Mouse (Mus musculus) stomach, embryonic 16.5 days (tissue): ENCODE data around the gene Lck. TPM values are rescaled to one million over a fixed set of nuclear protein-coding genes. Genes with fewer than 3 reads are reported as not detected.

Experiments
- ATAC-seq: fragments of 200-750 bp; cut with Nextera tagmentation; 2 replicates; pipeline ENCODE4 v1.8.0; 2017; ENCODE audit warnings: moderate number of reproducible peaks, moderate TSS enrichment; ENCODE audit not compliant: insufficient read depth, low FRiP score
- H3K27ac ChIP-seq: fragments of 300-500 bp; sonication (generic); 2 replicates; pipeline ENCODE4 v1.5.1; 2014; ENCODE audit warnings: low read length
- H3K27me3 ChIP-seq: fragments of 300-500 bp; sonication (generic); 2 replicates; pipeline ENCODE4 v1.6.1; 2014; ENCODE audit warnings: low read length, control low read depth, mixed read lengths; ENCODE audit not compliant: control insufficient read depth, insufficient read depth
- H3K36me3 ChIP-seq: fragments of 300-500 bp; sonication (generic); 2 replicates; pipeline ENCODE4 v1.6.1; 2014; ENCODE audit warnings: low read length; ENCODE audit not compliant: control insufficient read depth, insufficient read depth
- H3K4me1 ChIP-seq: fragments of 300-500 bp; sonication (generic); 2 replicates; pipeline ENCODE4 v1.6.1; 2014; ENCODE audit warnings: low read length, control low read depth, mixed read lengths; ENCODE audit not compliant: control insufficient read depth, insufficient read depth
- H3K4me2 ChIP-seq: fragments of 300-500 bp; sonication (generic); 2 replicates; pipeline ENCODE4 v1.6.1; 2014; ENCODE audit warnings: low read depth, low read length, mixed read lengths
- H3K4me3 ChIP-seq: fragments of 300-500 bp; sonication (generic); replicated peaks from 2 replicates; pipeline ENCODE4 v1.5.1; 2014; ENCODE audit warnings: mild to moderate bottlenecking, low read length
- H3K9ac ChIP-seq: fragments of 300-500 bp; sonication (generic); 2 replicates; pipeline ENCODE4 v1.6.1; 2014; ENCODE audit warnings: low read length
- H3K9me3 ChIP-seq: fragments of 300-500 bp; sonication (generic); replicated peaks from 2 replicates; pipeline ENCODE4 v1.6.1; 2016; ENCODE audit warnings: low read length, control low read depth; ENCODE audit not compliant: control insufficient read depth
- WGBS: fragments of 180-500 bp; shearing (Covaris S2); extraction: QIAGEN DNeasy Blood & Tissue Kit; methylation state at CpG from one replicate; pipeline ENCODE4 v1.1.7; 2014; 5-methylcytosine and 5-hydroxymethylcytosine counted together
- polyA plus RNA-seq: library from polyadenylated mRNA; unstranded; fragments of >200 nt; fragmentation: Nextera tagmentation; extraction: Ambion mirVana; gene quantifications from 2 replicates; pipeline ENCODE4 v1.2.1, GENCODE M21; 2015

The Lck gene
- polyA plus RNA-seq, 1 experiment from 2014 or later: 7.3 TPM

- no peak overlapping the region for H3K4me3 ChIP-seq
- H3K4me2 ChIP-seq: no peak overlapping the region
- H3K36me3 ChIP-seq: no peaks in the 10 kb centered on the region
- H3K9me3 ChIP-seq: no peaks in the 10 kb centered on the region
- no peak overlapping the region for H3K27ac ChIP-seq
- H3K9ac ChIP-seq: no peak overlapping the region
- 91% methylated on average over 7 of the region's 7 CpGs for WGBS
- no peaks in the 10 kb centered on the region for H3K27me3 ChIP-seq
- no peak for ATAC-seq
- H3K4me1 ChIP-seq: peaks cover 5% of the 10 kb centered on the region; the same call in 1 of the 2 replicates
Observed at GRCm38 (mm10) chr4:129568366-129568765, 5.1 kb downstream of the Lck start.

- H3K9ac ChIP-seq: no peak overlapping the region
- H3K27ac ChIP-seq: no peak overlapping the region
- H3K9me3 ChIP-seq: no peaks in the 10 kb centered on the region
- no peak for ATAC-seq
- WGBS: 70% methylated on average over 6 of the region's 6 CpGs
- H3K4me3 ChIP-seq: no peak overlapping the region
- H3K36me3 ChIP-seq: no peaks in the 10 kb centered on the region
- no peaks in the 10 kb centered on the region for H3K27me3 ChIP-seq
- no peak overlapping the region for H3K4me2 ChIP-seq
- H3K4me1 ChIP-seq: peaks cover 5% of the 10 kb centered on the region; the same call in 1 of the 2 replicates
Observed at GRCm38 (mm10) chr4:129565139-129565538, 8.3 kb downstream of the Lck start.

- H3K27me3 ChIP-seq: no peaks in the 10 kb centered on the region
- no peak overlapping the region for H3K4me2 ChIP-seq
- H3K4me3 ChIP-seq: no peak overlapping the region
- no peak overlapping the region; the same call in 1 of the 2 replicates for H3K9ac ChIP-seq
- peak overlapping the region; percentile 4; the same call in 1 of the 2 replicates for H3K27ac ChIP-seq
- H3K36me3 ChIP-seq: no peaks in the 10 kb centered on the region
- peaks cover 5% of the 10 kb centered on the region; the same call in 1 of the 2 replicates for H3K4me1 ChIP-seq
- WGBS: 17% methylated on average over 8 of the region's 8 CpGs
- ATAC-seq: peak; percentile 37; the same call in 1 of the 2 replicates
- no peaks in the 10 kb centered on the region for H3K9me3 ChIP-seq
Observed at GRCm38 (mm10) chr4:129563718-129564117, 9.7 kb downstream of the Lck start.

- WGBS: 78% methylated on average over 5 of the region's 5 CpGs
- Histone ChIP-seq H3K9me3 (no peaks in the 10 kb centered on the region), H3K27ac (no peak overlapping the region), H3K4me1 (peaks cover 14% of the 10 kb centered on the region), H3K4me3 (no peak overlapping the region), H3K27me3 (no peaks in the 10 kb centered on the region), H3K36me3 (no peaks in the 10 kb centered on the region), H3K9ac (no peak overlapping the region), H3K4me2 (no peak overlapping the region)
- no peak for ATAC-seq
Observed at GRCm38 (mm10) chr4:129561184-129561583, 12.3 kb downstream of the Lck start.

GRCm38 (mm10) chr4:129558321-129558955 lies 15.0 kb downstream of the Lck start:
- no peak overlapping the region for H3K27ac ChIP-seq
- H3K9me3 ChIP-seq: no peaks in the 10 kb centered on the region
- ATAC-seq: no peak
- no peak overlapping the region for H3K4me3 ChIP-seq
- no peaks in the 10 kb centered on the region for H3K27me3 ChIP-seq
- H3K4me2 ChIP-seq: no peak overlapping the region
- H3K36me3 ChIP-seq: no peaks in the 10 kb centered on the region
- WGBS: 82% methylated on average over 12 of the region's 12 CpGs
- no peak overlapping the region for H3K9ac ChIP-seq
- H3K4me1 ChIP-seq: peaks cover 10% of the 10 kb centered on the region

- H3K36me3 ChIP-seq: no peaks in the 10 kb centered on the region
- H3K27me3 ChIP-seq: no peaks in the 10 kb centered on the region
- 75% methylated on average over 9 of the region's 9 CpGs for WGBS
- peak overlapping the region; percentile 74; the same call in 1 of the 2 replicates for H3K27ac ChIP-seq
- no peaks in the 10 kb centered on the region for H3K9me3 ChIP-seq
- H3K4me3 ChIP-seq: peak overlapping the region; percentile 64
- H3K4me2 ChIP-seq: peak overlapping the region; percentile 94
- peak overlapping the region; percentile 71 for H3K9ac ChIP-seq
- peaks cover 10% of the 10 kb centered on the region for H3K4me1 ChIP-seq
- ATAC-seq: no peak
Observed at GRCm38 (mm10) chr4:129557256-129557808, 16.1 kb downstream of the Lck start.

- Histone ChIP-seq H3K4me3 (peak overlapping the region; percentile 64), H3K27me3 (no peaks in the 10 kb centered on the region), H3K4me2 (peak overlapping the region; percentile 94), H3K9me3 (no peaks in the 10 kb centered on the region), H3K9ac (peak overlapping the region; percentile 71), H3K27ac (peak overlapping the region; percentile 74), H3K36me3 (no peaks in the 10 kb centered on the region), H3K4me1 (peaks cover 10% of the 10 kb centered on the region)
- 6% methylated on average over 32 of the region's 33 CpGs for WGBS
- peak; percentile 87 for ATAC-seq
Observed at GRCm38 (mm10) chr4:129556532-129557223, 16.8 kb downstream of the Lck start.

GRCm38 (mm10) chr4:129555862-129556531 lies 17.4 kb downstream of the Lck start:
- Histone ChIP-seq H3K27me3 (no peaks in the 10 kb centered on the region), H3K9me3 (no peaks in the 10 kb centered on the region), H3K4me3 (peak overlapping the region; percentile 64), H3K36me3 (no peaks in the 10 kb centered on the region), H3K4me2 (peak overlapping the region; percentile 94), H3K9ac (peak overlapping the region; percentile 71), H3K4me1 (peaks cover 10% of the 10 kb centered on the region), H3K27ac (no peak overlapping the region; the same call in none of the 2 replicates)
- under 1% methylated on average over 24 of the region's 24 CpGs for WGBS
- ATAC-seq: peak; percentile 63
